Mouse (Mus musculus): ENCODE measurements around the gene Klhl23. TPM values are rescaled to one million over a fixed set of nuclear protein-coding genes. Genes with fewer than 3 reads are reported as not detected.

Gene Klhl23
- polyA plus RNA-seq (2014; fragmentation: Nextera tagmentation; extraction: Ambion mirVana) = 29.1 and 39.0 TPM in 2 replicates

- Histone ChIP-seq H3K9me3 (ENCODE audit: control insufficient read depth, low read length) (no peaks in the 10 kb centered on the region), H3K36me3 (ENCODE audit: control insufficient read depth, insufficient read depth, low read length) (no peaks in the 10 kb centered on the region), H3K9ac (ENCODE audit: low read depth, low read length) (peak within 1 kb of the TSS; percentile 95), H3K4me1 (replicated peaks; ENCODE audit: control insufficient read depth, insufficient read depth, low read length) (peaks cover 3% of the 10 kb centered on the region; the same call in 1 of the 2 replicates), H3K27me3 (ENCODE audit: control insufficient read depth, insufficient read depth, low read length) (no peaks in the 10 kb centered on the region), H3K27ac (ENCODE audit: low read depth, low read length) (peak within 1 kb of the TSS; percentile 86), H3K4me2 (replicated peaks; ENCODE audit: low read depth, low read length) (peak within 1 kb of the TSS; percentile 91), H3K4me3 (ENCODE audit: low read depth, low read length) (peak within 1 kb of the TSS; percentile 79)
- no peak for ATAC-seq (ENCODE audit: low FRiP score)
- no peak for DNase-seq (ENCODE audit: low spot score)
- 32% methylated on average over 8 of the region's 8 CpGs for WGBS
Observed at GRCm38 (mm10) chr2:69821711-69822110, at the start of gene Klhl23. TSS of gene Klhl23 (plus strand) at chr2:69821944.

GRCm38 (mm10) chr2:69773331-69773730, 48.4 kb upstream of the Klhl23 start:
- ATAC-seq (ENCODE audit: low FRiP score) (no peak), DNase-seq (ENCODE audit: low spot score) (no peak)
- Histone ChIP-seq H3K36me3 (ENCODE audit: control insufficient read depth, insufficient read depth, low read length) (no peaks in the 10 kb centered on the region), H3K4me2 (replicated peaks; ENCODE audit: low read depth, low read length) (no peak overlapping the region), H3K9ac (ENCODE audit: low read depth, low read length) (no peak overlapping the region), H3K4me1 (replicated peaks; ENCODE audit: control insufficient read depth, insufficient read depth, low read length) (no peaks in the 10 kb centered on the region), H3K27ac (ENCODE audit: low read depth, low read length) (no peak overlapping the region), H3K9me3 (ENCODE audit: control insufficient read depth, low read length) (no peaks in the 10 kb centered on the region), H3K4me3 (ENCODE audit: low read depth, low read length) (no peak overlapping the region), H3K27me3 (ENCODE audit: control insufficient read depth, insufficient read depth, low read length) (no peaks in the 10 kb centered on the region)
- WGBS = 93% methylated on average over 3 of the region's 3 CpGs

DNA sequence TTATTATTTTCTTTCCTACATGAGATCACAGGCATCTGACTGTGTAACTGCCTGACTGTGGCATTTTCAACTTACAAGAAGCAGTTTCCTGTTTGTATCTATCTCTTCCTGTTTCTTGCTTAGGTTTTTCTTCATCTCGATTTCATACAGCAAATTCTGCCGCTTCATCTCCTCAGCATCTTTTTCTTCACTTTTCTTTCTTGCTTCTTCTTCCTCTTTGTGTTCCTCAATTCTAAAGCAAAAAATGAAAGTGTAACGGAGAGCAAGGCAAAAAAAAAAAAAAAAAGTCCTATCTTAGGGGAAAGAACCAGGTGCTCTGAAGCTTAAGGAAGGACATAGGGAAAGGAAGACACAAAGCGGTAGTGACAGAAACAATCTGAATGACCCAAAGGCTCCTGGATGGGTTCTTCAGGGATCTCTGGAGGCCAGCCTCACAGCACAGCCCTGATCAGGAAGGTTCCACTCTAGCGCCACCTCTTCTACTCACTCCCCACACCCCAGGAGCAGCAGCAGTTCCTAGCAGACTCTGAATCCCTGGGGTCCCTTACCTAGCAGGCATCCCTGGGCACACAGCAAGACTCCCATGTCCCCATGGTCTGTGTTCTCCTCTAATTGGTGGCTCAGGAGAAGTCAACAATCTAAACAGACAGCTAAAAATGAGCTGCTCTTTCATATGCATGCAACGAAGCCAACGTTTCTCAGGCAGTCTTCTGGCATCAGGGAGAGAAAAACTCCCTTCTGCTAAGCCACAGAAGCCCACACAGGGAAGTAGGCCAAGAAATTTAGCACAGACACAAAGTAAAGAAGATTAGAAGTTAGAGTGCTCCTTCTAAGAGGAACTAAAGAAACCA, 43.5 kb upstream of the Klhl23 start:
- no peak for DNase-seq (ENCODE audit: low spot score)
- WGBS = 76% methylated on average over 7 of the region's 7 CpGs
- no peaks in the 10 kb centered on the region for H3K9me3 ChIP-seq (ENCODE audit: control insufficient read depth, low read length)
- no peak overlapping the region for H3K27ac ChIP-seq (ENCODE audit: low read depth, low read length)
- no peak overlapping the region for H3K9ac ChIP-seq (ENCODE audit: low read depth, low read length)
- no peak for ATAC-seq (ENCODE audit: low FRiP score)
- no peaks in the 10 kb centered on the region for H3K27me3 ChIP-seq (ENCODE audit: control insufficient read depth, insufficient read depth, low read length)
- H3K4me3 ChIP-seq (ENCODE audit: low read depth, low read length) = no peak overlapping the region
- H3K36me3 ChIP-seq (ENCODE audit: control insufficient read depth, insufficient read depth, low read length) = no peaks in the 10 kb centered on the region
- no peak overlapping the region for H3K4me2 ChIP-seq (replicated peaks; ENCODE audit: low read depth, low read length)
- no peaks in the 10 kb centered on the region for H3K4me1 ChIP-seq (replicated peaks; ENCODE audit: control insufficient read depth, insufficient read depth, low read length)

DNA sequence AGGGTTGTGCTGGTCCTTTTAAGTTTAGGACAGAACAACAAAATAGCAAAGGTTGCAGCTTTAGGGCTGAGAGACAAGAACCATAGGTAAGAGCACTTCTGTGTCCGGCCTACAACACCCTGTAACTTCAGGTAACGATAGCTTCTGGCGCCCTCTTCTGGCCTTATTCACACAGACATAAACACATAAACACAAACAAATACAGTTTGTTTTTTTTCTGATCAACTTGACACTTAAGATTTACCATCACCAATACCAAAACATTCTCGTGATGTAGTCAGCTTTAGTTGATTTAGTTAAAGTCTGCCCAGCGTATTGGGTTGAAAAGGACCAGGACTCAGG, 42.9 kb upstream of the Klhl23 start:
- H3K4me3 ChIP-seq (ENCODE audit: low read depth, low read length) = no peak overlapping the region
- H3K9ac ChIP-seq (ENCODE audit: low read depth, low read length) = no peak overlapping the region
- no peaks in the 10 kb centered on the region for H3K36me3 ChIP-seq (ENCODE audit: control insufficient read depth, insufficient read depth, low read length)
- ATAC-seq (ENCODE audit: low FRiP score) = no peak
- H3K4me1 ChIP-seq (replicated peaks; ENCODE audit: control insufficient read depth, insufficient read depth, low read length) = no peaks in the 10 kb centered on the region
- H3K4me2 ChIP-seq (replicated peaks; ENCODE audit: low read depth, low read length) = no peak overlapping the region
- 54% methylated on average over 5 of the region's 5 CpGs for WGBS
- no peaks in the 10 kb centered on the region for H3K27me3 ChIP-seq (ENCODE audit: control insufficient read depth, insufficient read depth, low read length)
- no peak overlapping the region for H3K27ac ChIP-seq (ENCODE audit: low read depth, low read length)
- H3K9me3 ChIP-seq (ENCODE audit: control insufficient read depth, low read length) = no peaks in the 10 kb centered on the region
- DNase-seq (ENCODE audit: low spot score) = peak; percentile 22

DNA sequence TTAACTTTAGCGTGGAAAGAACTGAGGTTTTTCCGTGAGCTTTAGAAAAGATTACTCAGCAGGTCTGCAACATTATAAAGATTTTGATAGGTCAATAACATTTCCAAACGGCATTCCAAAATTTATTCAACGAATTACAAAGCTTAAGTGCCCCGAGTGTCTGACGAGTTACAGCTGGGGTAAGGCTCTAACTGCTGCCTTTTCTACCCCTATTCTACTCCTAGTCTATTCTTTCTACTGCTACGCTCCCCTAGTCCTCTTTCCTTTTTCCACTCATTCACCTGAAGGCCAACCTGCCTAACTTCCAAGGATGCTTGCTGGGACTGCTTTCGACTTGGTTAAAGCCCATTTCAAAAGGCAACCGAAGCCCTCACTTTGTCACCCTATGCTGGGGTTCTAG, 32.8 kb upstream of the Klhl23 start:
- H3K4me3 ChIP-seq (ENCODE audit: low read depth, low read length) = peak overlapping the region; percentile 67

DNA sequence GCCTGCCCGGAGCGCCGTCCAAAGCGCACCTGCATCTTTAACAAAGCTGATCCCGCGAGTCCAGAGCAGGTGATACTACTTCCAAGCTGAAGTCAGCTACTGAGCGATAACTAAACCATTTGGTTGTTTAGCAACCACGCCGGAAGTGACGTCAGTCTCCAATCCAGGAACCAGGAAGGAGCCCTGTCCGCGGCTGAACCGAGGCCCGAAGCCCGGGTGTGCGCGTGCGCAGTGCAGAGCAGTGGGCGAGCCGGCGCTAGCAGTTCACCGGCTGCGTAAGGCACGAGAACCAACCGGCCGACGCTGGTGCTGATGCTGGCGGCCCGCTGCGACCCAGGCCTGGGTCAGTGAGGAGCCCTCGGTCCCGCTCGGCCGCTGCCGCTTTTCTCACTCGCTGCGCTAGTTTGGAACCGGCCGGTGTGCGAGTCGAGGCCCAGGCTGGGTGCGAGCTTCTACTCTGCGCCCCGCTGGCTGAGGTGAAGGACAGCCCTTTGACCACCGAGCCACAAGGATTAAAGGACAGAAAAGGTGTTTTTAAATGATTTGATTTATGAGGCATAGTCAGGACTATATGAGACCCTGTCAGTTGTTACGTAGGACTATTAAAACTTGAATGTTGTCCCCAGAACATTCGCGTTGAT, 32.2 kb upstream of the Klhl23 start, which contains the start of the genes Ccdc173 and Phospho2:
Ccdc173 (minus strand) TSS at position 147 of the 641 bp plus-strand sequence.
Phospho2 (plus strand) TSS at position 195 of the 641 bp plus-strand sequence.
- peak within 1 kb of the TSS; percentile 78 for H3K9ac ChIP-seq (ENCODE audit: low read depth, low read length)
- H3K27ac ChIP-seq (ENCODE audit: low read depth, low read length) = peak within 1 kb of the TSS; percentile 74
- peak; percentile 99 for DNase-seq (ENCODE audit: low spot score)
- WGBS = 1% methylated on average over 48 of the region's 48 CpGs
- 0 out of 2 replicates have a peak, but pooled peaks cover 5% of the 10 kb centered on the region for H3K36me3 ChIP-seq (ENCODE audit: control insufficient read depth, insufficient read depth, low read length)
- ATAC-seq (ENCODE audit: low FRiP score) = peak; percentile 94
- H3K4me2 ChIP-seq (replicated peaks; ENCODE audit: low read depth, low read length) = peak within 1 kb of the TSS; percentile 71
- H3K4me1 ChIP-seq (replicated peaks; ENCODE audit: control insufficient read depth, insufficient read depth, low read length) = no peaks in the 10 kb centered on the region
- H3K4me3 ChIP-seq (ENCODE audit: low read depth, low read length) = peak within 1 kb of the TSS; percentile 67
- H3K9me3 ChIP-seq (ENCODE audit: control insufficient read depth, low read length) = no peaks in the 10 kb centered on the region
- no peaks in the 10 kb centered on the region for H3K27me3 ChIP-seq (ENCODE audit: control insufficient read depth, insufficient read depth, low read length)

More for the DNA sequence above, 32.8 kb upstream of the Klhl23 start:
- H3K27me3 ChIP-seq (ENCODE audit: control insufficient read depth, insufficient read depth, low read length) = no peaks in the 10 kb centered on the region
- DNase-seq (ENCODE audit: low spot score) = no peak
- peak overlapping the region; percentile 71 for H3K4me2 ChIP-seq (replicated peaks; ENCODE audit: low read depth, low read length)
- peak; percentile 57 for ATAC-seq (ENCODE audit: low FRiP score)
- H3K9me3 ChIP-seq (ENCODE audit: control insufficient read depth, low read length) = no peaks in the 10 kb centered on the region
- H3K36me3 ChIP-seq (ENCODE audit: control insufficient read depth, insufficient read depth, low read length) = 0 out of 2 replicates have a peak, but pooled peaks cover 3% of the 10 kb centered on the region
- H3K9ac ChIP-seq (ENCODE audit: low read depth, low read length) = peak overlapping the region; percentile 78
- 35% methylated on average over 9 of the region's 9 CpGs for WGBS
- H3K27ac ChIP-seq (ENCODE audit: low read depth, low read length) = no peak overlapping the region
- no peaks in the 10 kb centered on the region for H3K4me1 ChIP-seq (replicated peaks; ENCODE audit: control insufficient read depth, insufficient read depth, low read length)

GRCm38 (mm10) chr2:69790285-69790684, 31.5 kb upstream of the Klhl23 start:
- 3% methylated on average over 10 of the region's 10 CpGs for WGBS
- no peaks in the 10 kb centered on the region for H3K27me3 ChIP-seq (ENCODE audit: control insufficient read depth, insufficient read depth, low read length)

GRCm38 (mm10) chr2:69790722-69791121, 31.0 kb upstream of the Klhl23 start:
- no peak for DNase-seq (ENCODE audit: low spot score)
- no peaks in the 10 kb centered on the region for H3K27me3 ChIP-seq (ENCODE audit: control insufficient read depth, insufficient read depth, low read length)
- H3K4me2 ChIP-seq (replicated peaks; ENCODE audit: low read depth, low read length) = no peak overlapping the region
- H3K4me3 ChIP-seq (ENCODE audit: low read depth, low read length) = no peak overlapping the region
- no peaks in the 10 kb centered on the region for H3K9me3 ChIP-seq (ENCODE audit: control insufficient read depth, low read length)
- 0 out of 2 replicates have a peak, but pooled peaks cover 5% of the 10 kb centered on the region for H3K36me3 ChIP-seq (ENCODE audit: control insufficient read depth, insufficient read depth, low read length)
- H3K4me1 ChIP-seq (replicated peaks; ENCODE audit: control insufficient read depth, insufficient read depth, low read length) = no peaks in the 10 kb centered on the region
- no peak overlapping the region for H3K9ac ChIP-seq (ENCODE audit: low read depth, low read length)
- WGBS = 85% methylated on average over 4 of the region's 4 CpGs
- ATAC-seq (ENCODE audit: low FRiP score) = no peak
- no peak overlapping the region for H3K27ac ChIP-seq (ENCODE audit: low read depth, low read length)

More at GRCm38 (mm10) chr2:69790285-69790684, 31.5 kb upstream of the Klhl23 start:
- Histone ChIP-seq H3K4me2 (replicated peaks; ENCODE audit: low read depth, low read length) (peak overlapping the region; percentile 71), H3K4me3 (ENCODE audit: low read depth, low read length) (peak overlapping the region; percentile 67), H3K4me1 (replicated peaks; ENCODE audit: control insufficient read depth, insufficient read depth, low read length) (no peaks in the 10 kb centered on the region), H3K36me3 (ENCODE audit: control insufficient read depth, insufficient read depth, low read length) (0 out of 2 replicates have a peak, but pooled peaks cover 5% of the 10 kb centered on the region), H3K9me3 (ENCODE audit: control insufficient read depth, low read length) (no peaks in the 10 kb centered on the region), H3K27ac (ENCODE audit: low read depth, low read length) (no peak overlapping the region), H3K9ac (ENCODE audit: low read depth, low read length) (no peak overlapping the region)
- ATAC-seq (ENCODE audit: low FRiP score) = peak; percentile 52; the same call in 1 of the 2 replicates
- DNase-seq (ENCODE audit: low spot score) = peak; percentile 91

Data from hindbrain, embryonic 11.5 days (tissue).